Mouse (Mus musculus): ENCODE results near the gene Rxfp4.

The Rxfp4 gene

GRCm38 (mm10) chr3:88652846-88653515 is at the start of gene Rxfp4:
Rxfp4 (minus strand) TSS chr3:88653142.
- no peak for DNase-seq (ENCODE audit: low spot score)

- DNase-seq (ENCODE audit: low spot score): no peak
These were observed 48.3 kb upstream of the Rxfp4 start for GRCm38 (mm10) chr3:88701222-88701621.

- no peak for DNase-seq (ENCODE audit: low spot score)
These were observed 47.3 kb upstream of the Rxfp4 start for GRCm38 (mm10) chr3:88700247-88700646.

GRCm38 (mm10) chr3:88698834-88699233 is 45.9 kb upstream of the Rxfp4 start:
- no peak for DNase-seq (ENCODE audit: low spot score)

GRCm38 (mm10) chr3:88698051-88698450 is 45.1 kb upstream of the Rxfp4 start:
- DNase-seq (ENCODE audit: low spot score): no peak

- DNase-seq (ENCODE audit: low spot score): no peak
These were observed 42.6 kb upstream of the Rxfp4 start for GRCm38 (mm10) chr3:88695545-88695944.

GRCm38 (mm10) chr3:88689079-88689478 is 36.1 kb upstream of the Rxfp4 start:
- no peak for DNase-seq (ENCODE audit: low spot score)

GRCm38 (mm10) chr3:88686734-88687611 is 34.0 kb upstream of the Rxfp4 start:
- DNase-seq (ENCODE audit: low spot score): no peak

GRCm38 (mm10) chr3:88685958-88686451 is 33.1 kb upstream of the Rxfp4 start:
- DNase-seq (ENCODE audit: low spot score): peak; percentile 53

- peak; percentile 97 for DNase-seq (ENCODE audit: low spot score)
These were observed 32.3 kb upstream of the Rxfp4 start, which contains the start of gene Khdc4 for GRCm38 (mm10) chr3:88684980-88685941. Khdc4 (plus strand) TSS chr3:88685803.

- no peak for DNase-seq (ENCODE audit: low spot score)
These were observed 31.5 kb upstream of the Rxfp4 start for GRCm38 (mm10) chr3:88684236-88684979.

- DNase-seq (ENCODE audit: low spot score): no peak
These were observed 30.9 kb upstream of the Rxfp4 start for GRCm38 (mm10) chr3:88683814-88684213.

- DNase-seq (ENCODE audit: low spot score): peak; percentile 74
These were observed 24.5 kb upstream of the Rxfp4 start for GRCm38 (mm10) chr3:88677399-88677798.

- no peak for DNase-seq (ENCODE audit: low spot score)
These were observed 11.2 kb upstream of the Rxfp4 start for GRCm38 (mm10) chr3:88664095-88664494.

- DNase-seq (ENCODE audit: low spot score): no peak
These were observed 6.9 kb upstream of the Rxfp4 start for GRCm38 (mm10) chr3:88659798-88660197.

- no peak for DNase-seq (ENCODE audit: low spot score)
These were observed 5.6 kb upstream of the Rxfp4 start for GRCm38 (mm10) chr3:88658441-88659127.

- DNase-seq (ENCODE audit: low spot score): no peak
These were observed 2.7 kb upstream of the Rxfp4 start for GRCm38 (mm10) chr3:88655619-88656018.

- DNase-seq (ENCODE audit: low spot score): no peak
These were observed 1.7 kb upstream of the Rxfp4 start for GRCm38 (mm10) chr3:88654621-88655020.

- DNase-seq (ENCODE audit: low spot score): no peak
These were observed 801 bp upstream of the Rxfp4 start for GRCm38 (mm10) chr3:88653516-88654370.

All from urinary bladder, postnatal 14 days (tissue).